Mouse (Mus musculus) midbrain, embryonic 14.5 days (tissue): ENCODE measurements at regions not wholly inside any gene's neighbourhood (a gene's known extent, or its start where the extent isn't known, plus 50 kb on each side); places are given as distances from the start of the nearest gene placed in this dataset.

Experiments used
- ATAC-seq: fragments of 200-750 bp; cut with Nextera tagmentation; 2 replicates; pipeline ENCODE4 v1.8.0; 2017; ENCODE audit warnings: moderate number of reproducible peaks, moderate library complexity; ENCODE audit not compliant: low FRiP score, low TSS enrichment
- DNase-seq: peaks from one replicate; pipeline ENCODE4 v3.0.0-alpha.2; 2015
- H3K27ac ChIP-seq: fragments of 300-500 bp; sonication (generic); replicated peaks from 2 replicates; pipeline ENCODE4 v1.5.1; 2014; ENCODE audit warnings: mild to moderate bottlenecking, low read depth, low read length, moderate library complexity
- H3K27me3 ChIP-seq: fragments of 300-500 bp; sonication (generic); 2 replicates; pipeline ENCODE4 v1.6.1; 2014; ENCODE audit warnings: low read length, control low read depth, mixed read lengths; ENCODE audit not compliant: control insufficient read depth, insufficient read depth
- H3K36me3 ChIP-seq: fragments of 300-500 bp; sonication (generic); 2 replicates; pipeline ENCODE4 v1.6.1; 2014; ENCODE audit warnings: low read length, control low read depth; ENCODE audit not compliant: control insufficient read depth, insufficient read depth
- H3K4me1 ChIP-seq: fragments of 300-500 bp; sonication (generic); 2 replicates; pipeline ENCODE4 v1.6.1; 2014; ENCODE audit warnings: mild to moderate bottlenecking, antibody characterized with exemption, low read length, control low read depth; ENCODE audit not compliant: control insufficient read depth, insufficient read depth
- H3K4me2 ChIP-seq: fragments of 300-500 bp; sonication (generic); 2 replicates; pipeline ENCODE4 v1.6.1; 2014; ENCODE audit warnings: mild to moderate bottlenecking, low read length, moderate library complexity
- H3K4me3 ChIP-seq: fragments of 300-500 bp; sonication (generic); replicated peaks from 2 replicates; pipeline ENCODE4 v1.5.1; 2014; ENCODE audit warnings: low read depth, low read length
- H3K9ac ChIP-seq: fragments of 300-500 bp; sonication (generic); replicated peaks from 2 replicates; pipeline ENCODE4 v1.6.1; 2014; ENCODE audit warnings: mild to moderate bottlenecking, low read length, moderate library complexity
- H3K9me3 ChIP-seq: fragments of 300-500 bp; sonication (generic); 2 replicates; pipeline ENCODE4 v1.6.1; 2016; ENCODE audit warnings: low read length, control low read depth, mixed read lengths; ENCODE audit not compliant: control insufficient read depth
- WGBS: fragments of 180-500 bp; shearing (Covaris S2); extraction: QIAGEN DNeasy Blood & Tissue Kit; methylation state at CpG from one replicate; pipeline ENCODE4 v1.1.7; 2014; 5-methylcytosine and 5-hydroxymethylcytosine counted together

DNA sequence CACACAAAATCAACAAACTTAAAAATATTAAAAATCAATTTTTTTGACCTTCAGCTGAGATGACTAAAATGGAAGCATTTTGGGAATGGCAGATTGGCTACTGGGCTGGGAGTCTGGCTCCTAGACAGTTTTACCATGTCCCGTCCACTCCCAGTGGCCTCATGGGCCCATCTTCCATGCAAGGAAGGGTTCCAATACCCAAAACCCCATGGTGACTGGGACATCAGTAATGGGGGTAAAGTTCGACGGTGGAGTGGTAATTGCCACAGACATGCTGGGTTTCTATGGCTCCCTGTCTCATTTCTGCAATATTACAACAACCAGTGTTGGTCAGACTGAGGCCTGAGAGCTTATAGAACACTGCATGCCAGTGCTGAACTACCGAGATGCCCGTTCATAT is 82.2 kb downstream of the Il20rb start:
- Histone ChIP-seq H3K9me3 (no peaks in the 10 kb centered on the region; the same call in 1 of the 2 replicates), H3K4me1 (no peaks in the 10 kb centered on the region), H3K4me3 (no peak overlapping the region), H3K27ac (no peak overlapping the region), H3K4me2 (no peak overlapping the region), H3K9ac (no peak overlapping the region), H3K36me3 (no peaks in the 10 kb centered on the region), H3K27me3 (no peaks in the 10 kb centered on the region)
- ATAC-seq (no peak), DNase-seq (no peak)
- 94% methylated on average over 5 of the region's 5 CpGs for WGBS

DNA sequence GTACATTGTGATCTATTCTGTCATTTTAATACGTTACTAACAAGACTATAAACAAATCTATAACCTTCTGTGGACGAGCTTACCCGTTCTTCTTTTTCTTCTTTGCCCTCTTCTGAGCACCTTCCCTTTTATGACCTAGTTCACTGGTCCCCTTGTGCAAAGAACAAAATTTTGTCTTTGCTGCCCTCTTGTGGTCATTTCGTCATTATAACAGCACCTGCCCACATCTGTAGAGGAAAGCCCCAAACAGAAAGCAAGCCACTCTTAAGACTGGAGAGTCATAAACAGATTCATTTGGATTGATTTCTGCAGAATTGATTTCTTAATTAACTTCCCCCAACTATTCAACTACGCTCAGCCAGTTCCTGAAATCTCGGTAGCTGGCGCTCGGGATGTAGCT is 86.2 kb downstream of the Il20rb start:
- H3K4me3 ChIP-seq: no peak overlapping the region
- no peaks in the 10 kb centered on the region for H3K4me1 ChIP-seq
- no peak; the same call in 1 of the 2 replicates for ATAC-seq
- H3K9ac ChIP-seq: no peak overlapping the region
- H3K27ac ChIP-seq: no peak overlapping the region
- H3K27me3 ChIP-seq: no peaks in the 10 kb centered on the region
- no peaks in the 10 kb centered on the region; the same call in 1 of the 2 replicates for H3K9me3 ChIP-seq
- peak; percentile 95 for DNase-seq
- WGBS: 19% methylated on average over 8 of the region's 8 CpGs
- no peak overlapping the region for H3K4me2 ChIP-seq
- no peaks in the 10 kb centered on the region for H3K36me3 ChIP-seq

DNA sequence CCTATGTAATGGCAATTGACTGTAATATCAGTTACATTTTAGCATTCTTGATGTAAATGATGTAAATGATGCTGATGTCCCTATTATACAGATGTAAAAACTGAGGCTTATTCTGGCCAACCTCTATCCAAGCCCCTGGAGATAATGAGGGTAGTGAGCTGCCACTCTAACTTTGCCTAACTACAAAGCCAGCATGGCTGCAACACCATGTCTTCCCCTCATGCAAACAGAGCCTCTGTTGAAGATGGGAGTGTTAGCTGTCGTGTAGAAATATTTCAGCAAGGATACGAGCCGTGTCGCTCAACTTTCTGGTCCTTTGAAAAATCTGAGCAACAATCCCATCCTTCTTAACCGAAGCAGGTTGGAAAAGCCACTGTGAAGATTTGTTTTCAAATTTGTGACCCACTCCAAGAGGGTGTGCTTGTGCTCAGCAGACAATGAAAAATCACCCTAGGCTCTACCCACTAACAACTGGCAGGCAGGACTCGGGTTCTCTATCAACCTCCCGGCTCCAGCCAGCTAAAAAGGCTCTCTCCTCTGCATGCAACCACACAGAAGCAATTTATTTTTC is 90.2 kb downstream of the Il20rb start:
- no peaks in the 10 kb centered on the region for H3K27me3 ChIP-seq
- H3K36me3 ChIP-seq: no peaks in the 10 kb centered on the region
- H3K9ac ChIP-seq: no peak overlapping the region
- no peaks in the 10 kb centered on the region for H3K4me1 ChIP-seq
- DNase-seq: no peak
- ATAC-seq: no peak
- H3K27ac ChIP-seq: no peak overlapping the region
- WGBS: 91% methylated on average over 7 of the region's 7 CpGs
- H3K9me3 ChIP-seq: no peaks in the 10 kb centered on the region
- H3K4me2 ChIP-seq: no peak overlapping the region
- no peak overlapping the region for H3K4me3 ChIP-seq

DNA sequence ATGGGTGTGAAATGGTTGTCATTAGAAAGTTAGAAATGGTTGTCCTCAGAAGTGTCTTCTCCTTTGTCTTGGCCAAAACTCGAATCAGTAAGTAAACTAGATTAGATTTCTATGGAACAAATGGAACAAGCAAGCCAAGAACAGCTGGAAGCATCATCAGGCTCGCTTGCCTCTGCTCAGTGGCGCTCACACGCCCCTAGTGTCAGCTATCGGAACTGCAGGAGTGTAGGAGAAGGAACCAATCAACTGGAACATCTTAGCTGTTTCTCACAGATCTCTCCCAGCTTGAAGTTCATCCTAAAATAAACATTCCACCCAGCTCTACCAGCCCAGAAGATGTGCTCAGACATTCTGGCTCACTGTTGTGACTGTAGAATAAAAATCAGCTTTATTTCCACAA is 90.9 kb downstream of the Il20rb start:
- no peak overlapping the region for H3K4me3 ChIP-seq
- no peak for ATAC-seq
- no peak overlapping the region for H3K4me2 ChIP-seq
- no peaks in the 10 kb centered on the region for H3K4me1 ChIP-seq
- peak; percentile 85 for DNase-seq
- H3K27ac ChIP-seq: no peak overlapping the region
- WGBS: 5% methylated on average over 5 of the region's 5 CpGs
- no peaks in the 10 kb centered on the region for H3K27me3 ChIP-seq
- H3K36me3 ChIP-seq: no peaks in the 10 kb centered on the region
- no peaks in the 10 kb centered on the region for H3K9me3 ChIP-seq
- H3K9ac ChIP-seq: no peak overlapping the region

DNA sequence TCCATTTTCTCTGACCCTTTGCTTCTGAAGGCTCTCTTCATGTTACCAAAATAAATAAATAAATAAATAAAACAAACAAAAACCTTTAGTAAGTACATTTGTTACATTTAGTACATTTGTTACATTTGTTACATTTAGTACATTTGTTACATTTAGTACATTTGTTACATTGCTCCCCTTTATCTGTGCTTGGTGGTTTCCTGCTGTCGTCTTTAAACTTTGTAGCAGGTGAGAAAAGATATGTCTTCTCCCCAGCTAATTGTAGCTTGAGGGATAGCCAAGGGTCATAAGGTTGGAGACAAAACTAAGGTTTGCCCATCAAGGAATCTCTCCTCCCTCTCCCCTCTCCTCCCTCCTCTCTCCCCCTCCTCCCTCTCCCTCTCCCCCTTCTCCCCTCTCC is 92.0 kb downstream of the Il20rb start:
- no peaks in the 10 kb centered on the region for H3K4me1 ChIP-seq
- H3K4me2 ChIP-seq: no peak overlapping the region
- no peak overlapping the region for H3K27ac ChIP-seq
- H3K9ac ChIP-seq: no peak overlapping the region
- no peak for ATAC-seq
- H3K4me3 ChIP-seq: no peak overlapping the region
- DNase-seq: no peak
- H3K27me3 ChIP-seq: no peaks in the 10 kb centered on the region
- no peaks in the 10 kb centered on the region for H3K36me3 ChIP-seq
- H3K9me3 ChIP-seq: no peaks in the 10 kb centered on the region
- WGBS: 82% methylated on average over 1 of the region's 1 CpGs

DNA sequence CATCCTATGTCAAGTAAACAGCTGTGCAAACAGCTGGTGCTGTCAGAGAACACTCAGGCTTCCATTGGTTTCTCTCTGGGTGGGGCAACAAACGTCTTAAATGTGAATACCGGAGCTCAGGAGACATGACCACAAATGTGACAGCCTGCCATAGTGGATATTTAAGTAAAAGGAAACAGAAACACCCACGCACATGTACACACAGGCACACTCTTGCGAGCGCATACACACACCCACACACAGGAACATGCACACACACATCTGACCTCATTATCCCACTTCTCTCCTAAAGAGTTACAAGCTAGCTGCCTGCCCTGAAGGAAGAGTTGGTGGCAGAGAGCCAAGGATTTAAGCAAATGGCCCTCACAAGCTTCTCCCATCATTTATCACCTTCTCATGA is 92.4 kb downstream of the Il20rb start:
- ATAC-seq (no peak), DNase-seq (peak; percentile 47)
- H3K4me1 ChIP-seq: no peaks in the 10 kb centered on the region
- no peaks in the 10 kb centered on the region for H3K9me3 ChIP-seq
- H3K4me2 ChIP-seq: no peak overlapping the region
- no peak overlapping the region for H3K27ac ChIP-seq
- H3K27me3 ChIP-seq: no peaks in the 10 kb centered on the region
- no peak overlapping the region for H3K9ac ChIP-seq
- H3K4me3 ChIP-seq: no peak overlapping the region
- 77% methylated on average over 5 of the region's 5 CpGs for WGBS
- H3K36me3 ChIP-seq: no peaks in the 10 kb centered on the region

DNA sequence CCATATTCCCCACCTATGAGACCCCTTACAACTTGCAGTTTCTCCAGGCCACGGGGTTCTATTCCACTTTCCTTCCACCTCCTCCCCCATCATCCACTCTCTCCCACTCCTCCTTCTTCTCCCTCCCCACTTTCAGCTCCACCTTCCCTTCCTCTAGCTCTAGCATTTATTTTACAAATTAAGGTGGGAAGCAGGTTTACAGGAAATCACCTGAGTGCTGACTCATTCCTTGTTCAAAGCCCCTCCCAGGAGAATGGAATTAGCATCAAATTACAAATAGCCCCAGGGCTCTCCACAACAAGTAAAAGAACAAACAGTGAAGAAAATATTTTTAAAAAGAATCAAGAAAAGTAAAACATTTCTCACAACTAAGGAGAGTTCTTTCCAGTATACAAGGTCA is 94.3 kb downstream of the Il20rb start:
- Histone ChIP-seq H3K9ac (no peak overlapping the region), H3K4me1 (no peaks in the 10 kb centered on the region), H3K27me3 (no peaks in the 10 kb centered on the region), H3K27ac (no peak overlapping the region), H3K36me3 (no peaks in the 10 kb centered on the region), H3K4me2 (no peak overlapping the region), H3K9me3 (no peaks in the 10 kb centered on the region), H3K4me3 (no peak overlapping the region)
- DNase-seq (no peak), ATAC-seq (no peak)
- 55% methylated on average over 1 of the region's 1 CpGs for WGBS

DNA sequence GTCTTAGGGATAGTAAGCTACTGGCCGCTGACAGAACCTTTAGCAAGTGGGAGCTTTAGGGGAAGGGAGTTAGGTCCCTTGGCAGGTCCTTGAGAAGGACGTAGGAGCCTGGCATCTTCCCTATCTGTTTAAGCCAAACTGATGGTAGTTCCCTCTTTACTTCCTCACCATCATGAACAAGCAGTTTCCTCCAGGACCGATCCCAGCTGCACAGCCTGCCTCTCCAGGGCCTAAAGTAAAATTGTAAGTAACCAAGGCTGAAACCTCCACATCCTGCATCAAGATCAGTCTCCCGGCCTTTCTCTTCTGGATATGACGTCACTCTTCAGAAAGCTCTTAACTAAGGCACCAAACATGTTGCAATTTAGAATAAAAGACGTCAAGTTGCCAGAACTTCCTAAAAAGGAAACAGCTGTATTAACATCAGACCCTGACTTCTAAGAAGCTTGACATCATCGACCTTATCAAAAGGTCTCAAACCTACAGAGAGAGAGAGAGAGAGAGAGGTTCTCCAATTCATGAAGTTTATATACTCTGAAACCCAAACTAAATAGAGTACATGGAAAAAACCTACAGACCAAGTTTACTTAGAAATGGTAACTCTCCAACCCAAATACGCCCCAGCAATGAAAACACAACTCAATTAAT is 94.9 kb downstream of the Il20rb start:
- WGBS: 85% methylated on average over 8 of the region's 8 CpGs
- no peaks in the 10 kb centered on the region for H3K27me3 ChIP-seq
- H3K9ac ChIP-seq: no peak overlapping the region
- DNase-seq: no peak
- no peak overlapping the region for H3K4me3 ChIP-seq
- H3K4me1 ChIP-seq: no peaks in the 10 kb centered on the region
- no peak overlapping the region for H3K4me2 ChIP-seq
- no peak for ATAC-seq
- no peaks in the 10 kb centered on the region for H3K36me3 ChIP-seq
- no peak overlapping the region for H3K27ac ChIP-seq
- H3K9me3 ChIP-seq: no peaks in the 10 kb centered on the region

DNA sequence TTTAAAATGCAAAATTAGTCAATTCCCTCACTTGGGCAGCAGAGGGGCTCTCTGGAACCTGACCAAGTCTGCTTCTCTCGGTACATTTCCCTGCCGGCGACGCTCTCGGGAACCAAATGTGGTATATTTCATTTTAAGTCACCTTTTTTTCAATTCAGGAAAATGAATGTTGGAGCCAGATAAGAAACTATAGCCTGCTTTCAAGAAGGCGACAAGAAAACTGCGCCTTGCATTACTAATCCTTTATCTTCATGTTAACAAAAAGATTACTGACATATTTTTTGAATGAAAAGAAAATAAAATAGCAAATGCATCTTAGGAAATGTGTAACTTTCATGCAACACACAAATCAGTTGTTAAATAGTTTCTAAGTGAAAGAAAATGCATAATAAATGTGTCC is 98.2 kb downstream of the Il20rb start:
- Histone ChIP-seq H3K27me3 (no peaks in the 10 kb centered on the region), H3K4me3 (no peak overlapping the region), H3K27ac (no peak overlapping the region), H3K36me3 (no peaks in the 10 kb centered on the region), H3K9ac (no peak overlapping the region), H3K4me2 (no peak overlapping the region), H3K9me3 (no peaks in the 10 kb centered on the region), H3K4me1 (no peaks in the 10 kb centered on the region)
- 75% methylated on average over 7 of the region's 7 CpGs for WGBS
- ATAC-seq: no peak
- no peak for DNase-seq
